Mouse (Mus musculus) midbrain, embryonic 11.5 days (tissue): ENCODE data around the gene Abca1. TPM values are rescaled to one million over a fixed set of nuclear protein-coding genes. Genes with fewer than 3 reads are reported as not detected.

ENCODE experiments used
- ATAC-seq: fragments of 200-750 bp; cut with Nextera tagmentation; 2 replicates; pipeline ENCODE4 v1.8.0; 2017; ENCODE audit warnings: moderate TSS enrichment, moderate library complexity; ENCODE audit not compliant: low FRiP score
- DNase-seq: peaks from one replicate; pipeline ENCODE4 v3.0.0; 2015; ENCODE audit warnings: low spot score; ENCODE audit errors: missing footprints
- H3K27ac ChIP-seq: fragments of 300-500 bp; sonication (generic); 2 replicates; pipeline ENCODE4 v1.5.1; 2014; ENCODE audit warnings: low read depth, low read length
- H3K27me3 ChIP-seq: fragments of 300-500 bp; sonication (generic); 2 replicates; pipeline ENCODE4 v1.6.1; 2014; ENCODE audit warnings: mild to moderate bottlenecking, low read length, moderate library complexity, mixed read lengths; ENCODE audit not compliant: control insufficient read depth, insufficient read depth
- H3K36me3 ChIP-seq: fragments of 300-500 bp; sonication (generic); 2 replicates; pipeline ENCODE4 v1.6.1; 2014; ENCODE audit warnings: mild to moderate bottlenecking, low read length, moderate library complexity, mixed read lengths; ENCODE audit not compliant: control insufficient read depth, insufficient read depth
- H3K4me1 ChIP-seq: fragments of 300-500 bp; sonication (generic); 2 replicates; pipeline ENCODE4 v1.6.1; 2014; ENCODE audit warnings: low read length; ENCODE audit not compliant: control insufficient read depth, insufficient read depth
- H3K4me2 ChIP-seq: fragments of 300-500 bp; sonication (generic); 2 replicates; pipeline ENCODE4 v1.6.1; 2014; ENCODE audit warnings: mild to moderate bottlenecking, moderate library complexity
- H3K4me3 ChIP-seq: fragments of 300-500 bp; sonication (generic); 2 replicates; pipeline ENCODE4 v1.5.1; 2014; ENCODE audit warnings: low read depth, low read length
- H3K9ac ChIP-seq: fragments of 300-500 bp; sonication (generic); 2 replicates; pipeline ENCODE4 v1.6.1; 2014; ENCODE audit warnings: low read length
- H3K9me3 ChIP-seq: fragments of 300-500 bp; sonication (generic); 2 replicates; pipeline ENCODE4 v1.6.1; 2016; ENCODE audit warnings: low read length; ENCODE audit not compliant: control insufficient read depth
- WGBS: fragments of 180-500 bp; shearing (Covaris S2); extraction: QIAGEN DNeasy Blood & Tissue Kit; methylation state at CpG from one replicate; pipeline ENCODE4 v1.1.7; 2014; 5-methylcytosine and 5-hydroxymethylcytosine counted together
- polyA plus RNA-seq: library from polyadenylated mRNA; unstranded; fragments of >200 nt; fragmentation: Nextera tagmentation; extraction: Ambion mirVana; gene quantifications from 2 replicates; pipeline ENCODE4 v1.2.1, GENCODE M21; 2014

Abca1 gene
- polyA plus RNA-seq, 1 experiment from 2014 or later: 5.4 TPM

- WGBS: 82% methylated on average over 2 of the region's 2 CpGs
- Histone ChIP-seq H3K36me3 (no peaks in the 10 kb centered on the region), H3K27me3 (no peaks in the 10 kb centered on the region), H3K4me2 (no peak overlapping the region), H3K27ac (no peak overlapping the region), H3K9ac (no peak overlapping the region), H3K9me3 (no peaks in the 10 kb centered on the region), H3K4me1 (no peaks in the 10 kb centered on the region), H3K4me3 (no peak overlapping the region)
- DNase-seq (no peak), ATAC-seq (no peak)
These were observed 80.8 kb downstream of the Abca1 start for GRCm38 (mm10) chr4:53078793-53079310.

- Histone ChIP-seq H3K4me2 (no peak overlapping the region), H3K4me3 (no peak overlapping the region), H3K27me3 (no peaks in the 10 kb centered on the region), H3K9me3 (no peaks in the 10 kb centered on the region), H3K27ac (no peak overlapping the region), H3K9ac (no peak overlapping the region), H3K4me1 (no peaks in the 10 kb centered on the region), H3K36me3 (no peaks in the 10 kb centered on the region)
- ATAC-seq (no peak), DNase-seq (no peak)
- WGBS: 92% methylated on average over 4 of the region's 4 CpGs
These were observed 82.8 kb downstream of the Abca1 start for GRCm38 (mm10) chr4:53076788-53077350.

GRCm38 (mm10) chr4:53073025-53073424, 86.7 kb downstream of the Abca1 start:
- H3K4me3 ChIP-seq: no peak overlapping the region
- H3K4me2 ChIP-seq: no peak overlapping the region
- ATAC-seq (no peak), DNase-seq (no peak)
- no peak overlapping the region for H3K27ac ChIP-seq
- H3K4me1 ChIP-seq: no peaks in the 10 kb centered on the region
- H3K27me3 ChIP-seq: no peaks in the 10 kb centered on the region
- H3K36me3 ChIP-seq: no peaks in the 10 kb centered on the region
- H3K9me3 ChIP-seq: no peaks in the 10 kb centered on the region
- WGBS: 90% methylated on average over 7 of the region's 7 CpGs
- no peak overlapping the region for H3K9ac ChIP-seq

GRCm38 (mm10) chr4:53062301-53063008, 97.2 kb downstream of the Abca1 start:
- 89% methylated on average over 7 of the region's 7 CpGs for WGBS
- Histone ChIP-seq H3K27ac (no peak overlapping the region), H3K9me3 (no peaks in the 10 kb centered on the region), H3K4me3 (no peak overlapping the region), H3K27me3 (no peaks in the 10 kb centered on the region), H3K9ac (no peak overlapping the region), H3K4me2 (no peak overlapping the region), H3K4me1 (no peaks in the 10 kb centered on the region), H3K36me3 (no peaks in the 10 kb centered on the region)
- ATAC-seq (no peak), DNase-seq (no peak)

- no peaks in the 10 kb centered on the region for H3K4me1 ChIP-seq
- no peaks in the 10 kb centered on the region for H3K9me3 ChIP-seq
- H3K4me3 ChIP-seq: no peak overlapping the region
- no peaks in the 10 kb centered on the region for H3K36me3 ChIP-seq
- no peaks in the 10 kb centered on the region for H3K27me3 ChIP-seq
- no peak overlapping the region for H3K4me2 ChIP-seq
- H3K9ac ChIP-seq: no peak overlapping the region
- DNase-seq: no peak
- H3K27ac ChIP-seq: no peak overlapping the region
- ATAC-seq: no peak
- 67% methylated on average over 9 of the region's 9 CpGs for WGBS
These were observed 113.3 kb downstream of the Abca1 start for GRCm38 (mm10) chr4:53046238-53047022.

- 88% methylated on average over 7 of the region's 7 CpGs for WGBS
- no peaks in the 10 kb centered on the region for H3K27me3 ChIP-seq
- DNase-seq: no peak
- ATAC-seq: no peak
- no peaks in the 10 kb centered on the region for H3K36me3 ChIP-seq
- no peaks in the 10 kb centered on the region for H3K9me3 ChIP-seq
- H3K4me2 ChIP-seq: no peak overlapping the region
- H3K4me1 ChIP-seq: no peaks in the 10 kb centered on the region
- H3K9ac ChIP-seq: no peak overlapping the region
- no peak overlapping the region for H3K4me3 ChIP-seq
- no peak overlapping the region for H3K27ac ChIP-seq
These were observed 113.9 kb downstream of the Abca1 start for GRCm38 (mm10) chr4:53045807-53046206.

- Histone ChIP-seq H3K27ac (no peak overlapping the region), H3K9me3 (no peaks in the 10 kb centered on the region), H3K36me3 (no peaks in the 10 kb centered on the region), H3K9ac (no peak overlapping the region), H3K4me1 (no peaks in the 10 kb centered on the region), H3K27me3 (no peaks in the 10 kb centered on the region), H3K4me3 (no peak overlapping the region), H3K4me2 (no peak overlapping the region)
- ATAC-seq (no peak), DNase-seq (no peak)
- WGBS: 95% methylated on average over 8 of the region's 8 CpGs
These were observed 115.9 kb downstream of the Abca1 start for GRCm38 (mm10) chr4:53043819-53044218.

- H3K4me1 ChIP-seq: no peaks in the 10 kb centered on the region
- no peak for ATAC-seq
- no peak for DNase-seq
- WGBS: 50% methylated on average over 8 of the region's 8 CpGs
- H3K9ac ChIP-seq: no peak overlapping the region
- H3K27ac ChIP-seq: no peak overlapping the region
- H3K4me3 ChIP-seq: no peak overlapping the region
- no peak overlapping the region for H3K4me2 ChIP-seq
- H3K36me3 ChIP-seq: no peaks in the 10 kb centered on the region
- no peaks in the 10 kb centered on the region for H3K9me3 ChIP-seq
- no peaks in the 10 kb centered on the region for H3K27me3 ChIP-seq
These were observed 129.3 kb downstream of the Abca1 start for GRCm38 (mm10) chr4:53030326-53030948.
